Mouse (Mus musculus) Muller cell, postnatal 12 days (primary cell): ENCODE measurements at regions not wholly inside any gene's neighbourhood (a gene's known extent, or its start where the extent isn't known, plus 50 kb on each side); places are given as distances from the start of the nearest gene placed in this dataset.

Experiments used
- DNase-seq: peaks from one replicate; pipeline ENCODE4 v3.0.0-alpha.2; 2015; ENCODE audit errors: inconsistent ontology term

DNA sequence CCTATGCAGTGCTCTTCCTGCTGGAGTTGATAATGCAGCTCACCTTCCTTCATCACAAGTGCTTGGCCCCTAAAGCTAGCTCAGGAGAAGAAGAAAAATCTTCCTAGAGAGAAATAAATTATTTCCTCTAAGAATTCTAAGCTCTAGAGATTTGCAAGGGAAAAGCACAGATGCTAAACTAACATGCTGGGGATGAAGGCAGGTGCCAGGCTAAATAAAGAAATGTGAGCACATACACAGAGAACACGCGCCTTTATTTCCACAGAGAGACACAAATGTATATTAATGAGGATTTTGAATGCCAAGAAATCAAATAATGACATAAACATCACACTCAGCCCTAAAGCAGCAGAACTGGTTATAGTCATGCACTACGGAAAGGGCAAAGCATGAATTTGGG, 229.5 kb upstream of the Mamld1 start:
- DNase-seq = no peak

DNA sequence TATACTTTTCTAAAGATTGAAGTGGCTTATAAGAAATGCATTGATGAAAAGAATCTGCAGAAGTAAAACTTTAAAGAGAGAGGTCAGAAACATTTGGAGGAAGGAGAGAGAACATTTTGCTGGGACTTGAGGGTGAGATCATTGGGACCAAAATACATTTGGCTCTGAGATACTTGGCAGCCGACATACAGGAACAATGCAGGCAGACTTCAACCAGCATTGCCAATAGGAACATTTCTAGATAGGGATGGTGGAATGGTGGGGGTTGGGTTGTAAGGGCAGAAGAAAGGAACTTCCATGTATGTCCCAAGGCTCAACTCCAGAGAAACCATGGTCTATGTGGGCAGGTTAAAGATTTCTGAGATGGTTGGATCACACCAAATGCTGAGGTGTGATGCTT, 232.3 kb upstream of the Mamld1 start:
- no peak for DNase-seq

DNA sequence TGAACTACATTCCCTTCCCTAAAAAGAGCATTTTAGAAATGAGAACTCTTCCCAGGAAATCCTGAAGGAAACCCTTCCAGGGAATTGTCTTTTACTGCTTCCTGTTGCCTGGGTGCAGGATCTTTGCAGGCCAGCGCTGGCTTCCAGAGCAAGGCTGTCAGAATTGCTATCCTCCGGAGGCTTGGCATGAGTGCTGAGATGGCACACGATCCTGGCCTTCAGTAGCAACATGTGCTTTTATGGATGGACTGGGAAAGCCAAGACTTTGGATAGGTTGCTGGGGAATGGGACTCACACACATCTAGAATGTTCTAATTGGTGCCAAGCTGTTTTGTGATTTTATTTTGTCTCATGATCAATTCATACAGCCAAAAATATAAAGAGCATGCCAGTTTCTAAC, 233.4 kb upstream of the Mamld1 start:
- DNase-seq = no peak

DNA sequence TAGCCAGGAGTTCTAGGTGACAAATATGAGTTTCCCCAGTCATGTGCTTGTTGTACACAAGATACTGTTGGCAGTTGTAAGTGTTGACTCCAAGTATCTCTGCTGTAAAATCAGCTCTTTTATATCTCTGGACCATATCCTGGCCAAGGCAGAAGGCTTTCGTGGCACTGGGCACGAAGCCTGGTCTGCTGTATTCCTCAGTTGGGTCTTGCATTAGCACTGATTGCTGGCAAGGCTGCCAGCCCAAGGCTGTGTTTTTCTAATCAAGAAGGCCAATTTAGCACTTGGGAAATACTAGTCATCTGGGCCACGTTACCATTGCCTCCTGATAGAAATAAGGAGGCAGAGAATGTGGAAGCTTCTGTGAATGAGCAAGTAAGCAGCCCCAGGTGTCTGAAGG, 258.3 kb upstream of the Mamld1 start:
- DNase-seq = peak; percentile 0

DNA sequence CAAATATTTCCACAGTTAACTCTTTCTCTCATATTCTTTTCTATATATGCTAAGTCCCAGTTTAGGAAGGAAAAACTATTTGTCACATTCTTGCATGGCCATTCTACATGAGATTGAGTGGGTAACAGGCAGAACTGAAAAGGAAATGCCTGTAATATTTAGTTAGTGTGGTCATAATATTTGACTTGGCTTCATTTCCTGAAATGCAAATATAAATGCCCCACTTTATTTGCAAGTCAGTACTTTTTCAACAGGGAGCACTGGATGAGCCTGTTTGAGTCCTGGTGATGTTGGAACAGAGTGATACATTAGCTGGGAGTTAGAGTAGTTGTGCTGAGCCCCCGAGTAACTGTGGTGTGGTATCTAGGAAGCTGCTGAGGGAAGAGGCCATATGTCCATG, 285.9 kb upstream of the Tmem185a start:
- DNase-seq = no peak

DNA sequence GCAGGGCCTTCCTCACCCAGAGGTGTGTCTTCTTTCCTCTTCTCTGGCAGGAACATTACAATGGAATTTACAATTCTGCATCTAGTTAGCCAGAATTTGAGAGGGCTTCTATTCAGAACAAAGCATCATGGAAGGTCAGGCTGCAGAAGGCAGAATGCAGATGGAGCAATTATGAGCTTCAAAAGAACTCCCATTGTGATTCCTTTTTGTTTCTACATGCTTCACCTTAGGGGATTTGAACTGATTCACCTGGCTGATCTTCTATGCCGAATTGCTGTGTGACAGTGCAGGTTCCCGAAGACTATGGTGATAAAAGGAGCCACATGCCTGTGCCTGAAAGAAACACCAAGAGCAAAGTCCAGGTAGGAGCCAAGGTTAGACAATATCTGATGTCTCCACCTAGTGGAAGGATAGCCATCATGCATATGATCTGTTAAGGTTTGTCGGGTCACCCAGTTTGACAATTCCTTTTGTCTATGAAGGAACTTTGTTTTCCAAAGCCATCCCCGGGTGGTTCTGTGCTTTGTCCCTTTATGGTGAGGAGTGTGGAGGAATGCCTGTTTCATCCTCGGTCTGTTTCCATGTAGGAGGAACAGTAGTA, 236.1 kb upstream of the Tmem185a start:
- DNase-seq = no peak

DNA sequence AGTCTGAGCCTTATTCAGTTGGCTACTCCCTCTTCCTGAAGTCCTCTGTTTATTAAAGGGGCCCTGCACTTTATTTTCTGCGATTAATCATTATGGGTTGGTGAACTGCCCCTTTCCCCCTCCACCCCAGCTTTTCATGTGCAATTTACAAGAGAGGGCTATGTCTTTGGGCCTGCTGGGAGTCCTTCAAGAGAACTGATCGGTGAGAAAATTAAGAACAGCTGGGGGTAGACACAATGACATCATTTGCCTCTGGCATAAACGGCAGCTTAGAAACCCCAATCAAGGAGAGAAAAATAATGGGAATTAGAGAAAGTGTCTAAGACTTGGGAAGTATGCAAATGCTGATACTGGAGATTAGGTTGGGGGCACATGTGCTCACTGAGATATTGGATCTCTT, 205.2 kb upstream of the Tmem185a start:
- DNase-seq = no peak

DNA sequence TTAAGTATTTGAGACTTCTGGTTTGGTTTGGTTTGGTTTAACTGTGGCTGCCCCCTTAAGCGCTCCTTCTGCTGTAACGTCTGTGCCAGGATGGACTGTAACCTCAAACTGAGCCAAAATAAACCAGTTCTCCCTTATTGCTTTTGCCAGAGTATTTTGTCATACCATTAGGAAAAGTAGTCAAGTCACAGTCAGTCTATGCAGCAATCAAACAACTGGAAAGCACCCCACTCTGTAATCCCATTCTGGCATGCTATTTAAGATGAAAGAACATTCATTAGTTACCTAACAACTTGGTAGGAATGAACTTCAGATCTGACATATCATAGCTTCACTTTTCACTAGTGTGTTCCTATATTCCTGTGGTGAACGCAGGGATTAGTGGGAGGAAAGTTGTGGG, 190.1 kb upstream of the Tmem185a start:
- DNase-seq = no peak
